Mouse (Mus musculus): Measurements from ENCODE around the gene Rims3. TPM values are rescaled to one million over a fixed set of nuclear protein-coding genes. Genes with fewer than 3 reads are reported as not detected.

The Rims3 gene
- total RNA-seq, 1 experiment from 2014 or later: 1.7 TPM

DNA sequence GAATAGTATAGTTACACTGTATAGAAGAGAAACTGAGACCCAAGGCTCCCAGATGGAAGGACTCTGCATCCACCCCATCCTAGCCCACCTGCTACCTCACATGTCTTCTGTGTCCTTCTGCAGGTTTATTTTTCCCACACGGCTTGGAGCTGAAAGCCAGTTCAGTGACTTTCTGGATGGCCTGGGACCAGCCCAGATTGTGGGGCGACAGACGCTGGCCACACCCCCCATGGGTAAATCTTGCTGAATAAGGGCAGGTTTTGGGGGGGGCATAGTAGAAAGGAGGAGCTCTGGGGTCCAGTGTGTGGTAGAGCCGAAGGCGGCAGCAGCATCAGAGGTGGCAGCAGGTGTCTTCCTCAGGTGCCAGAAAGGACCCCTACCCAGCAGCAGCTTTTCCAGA is 32.2 kb downstream of the Rims3 start:
- ATAC-seq (replicated peaks; ENCODE audit: insufficient number of reproducible peaks, low FRiP score, low TSS enrichment, poor library complexity, severe bottlenecking): no peak

DNA sequence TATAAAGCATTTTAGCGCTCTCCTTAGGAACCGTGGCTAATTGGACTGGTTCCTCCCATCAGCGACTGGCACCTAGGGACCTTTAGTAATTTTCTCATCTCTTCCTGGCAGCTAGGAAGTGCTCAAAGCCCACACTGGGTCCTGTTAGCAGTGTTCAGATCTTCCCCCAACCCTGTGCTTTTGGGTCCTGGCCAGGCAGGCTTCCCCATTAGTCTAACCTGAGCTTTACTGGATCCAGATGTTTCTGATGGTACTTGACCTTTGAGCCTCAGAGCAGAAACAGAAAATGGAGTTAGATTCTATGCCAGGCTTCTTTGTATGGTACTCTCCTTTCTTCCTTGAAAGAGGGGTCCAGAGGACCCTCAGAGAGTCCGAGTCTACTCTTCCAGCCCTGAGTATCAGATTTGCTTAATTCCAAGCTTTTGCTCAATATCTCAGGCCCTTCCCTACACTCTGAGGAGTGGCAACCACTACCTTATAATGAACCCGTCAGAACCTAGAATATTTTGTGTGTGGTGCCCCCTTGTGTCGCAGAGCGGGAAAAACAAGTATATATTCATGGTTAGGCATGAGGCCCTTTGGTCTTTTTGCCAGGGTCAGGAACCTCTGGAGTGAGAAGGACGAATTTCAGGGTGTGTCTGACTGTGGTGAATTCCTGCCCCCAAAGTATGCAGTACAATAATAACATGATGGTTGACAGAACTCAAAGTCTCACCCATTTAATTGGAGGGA is 32.9 kb downstream of the Rims3 start:
- ATAC-seq (replicated peaks; ENCODE audit: insufficient number of reproducible peaks, low FRiP score, low TSS enrichment, poor library complexity, severe bottlenecking): peak; percentile 70

DNA sequence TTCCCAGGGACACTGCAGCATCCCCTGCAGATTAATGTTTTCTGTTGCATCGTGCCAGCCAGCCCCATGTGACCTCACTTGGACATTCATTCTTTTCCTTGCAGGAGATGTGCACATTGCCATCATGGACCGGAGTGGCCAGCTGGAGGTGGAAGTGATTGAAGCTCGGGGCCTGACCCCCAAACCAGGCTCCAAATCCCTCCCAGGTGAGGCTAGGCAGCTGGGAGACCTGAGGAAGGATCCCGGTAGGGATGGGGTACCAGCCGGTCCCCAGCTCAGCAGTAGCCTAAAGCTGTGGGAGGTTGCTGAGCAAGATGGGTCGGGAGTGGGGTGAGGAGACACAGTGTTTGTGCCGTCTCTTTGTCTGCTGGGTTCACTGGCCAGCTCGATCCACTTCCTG is 34.3 kb downstream of the Rims3 start:
- ATAC-seq (replicated peaks; ENCODE audit: insufficient number of reproducible peaks, low FRiP score, low TSS enrichment, poor library complexity, severe bottlenecking): no peak

DNA sequence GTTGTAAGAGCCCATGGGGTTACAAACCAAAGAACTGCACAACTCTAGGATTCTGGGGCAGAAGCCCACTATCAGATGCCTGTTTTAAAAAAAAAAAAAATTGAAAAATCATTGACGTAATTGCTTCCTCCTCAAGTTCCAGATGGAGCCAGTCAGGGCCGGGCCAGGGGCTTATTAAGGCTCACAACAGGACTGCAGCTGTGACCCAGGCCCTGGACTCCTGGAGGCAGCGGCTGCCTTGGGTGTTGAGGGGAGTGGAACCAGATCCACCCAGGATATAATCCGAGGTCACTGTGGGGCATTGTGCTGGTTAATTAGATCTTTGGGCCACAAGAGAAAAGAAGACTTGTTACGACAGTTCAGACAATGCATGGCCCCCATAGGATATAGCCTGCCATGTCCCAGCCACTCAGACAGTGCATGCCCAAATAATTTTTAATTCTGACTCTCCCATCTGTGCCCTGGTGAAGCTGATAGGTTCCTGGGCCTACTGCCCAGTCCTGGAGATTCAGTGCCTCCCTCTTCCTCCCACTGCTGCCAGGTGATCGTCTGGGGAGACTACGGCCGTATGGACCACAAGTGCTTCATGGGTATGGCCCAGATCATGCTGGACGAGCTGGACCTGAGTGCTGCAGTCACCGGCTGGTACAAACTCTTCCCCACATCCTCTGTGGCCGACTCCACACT is 36.3 kb downstream of the Rims3 start:
- ATAC-seq (replicated peaks; ENCODE audit: insufficient number of reproducible peaks, low FRiP score, low TSS enrichment, poor library complexity, severe bottlenecking): no peak

DNA sequence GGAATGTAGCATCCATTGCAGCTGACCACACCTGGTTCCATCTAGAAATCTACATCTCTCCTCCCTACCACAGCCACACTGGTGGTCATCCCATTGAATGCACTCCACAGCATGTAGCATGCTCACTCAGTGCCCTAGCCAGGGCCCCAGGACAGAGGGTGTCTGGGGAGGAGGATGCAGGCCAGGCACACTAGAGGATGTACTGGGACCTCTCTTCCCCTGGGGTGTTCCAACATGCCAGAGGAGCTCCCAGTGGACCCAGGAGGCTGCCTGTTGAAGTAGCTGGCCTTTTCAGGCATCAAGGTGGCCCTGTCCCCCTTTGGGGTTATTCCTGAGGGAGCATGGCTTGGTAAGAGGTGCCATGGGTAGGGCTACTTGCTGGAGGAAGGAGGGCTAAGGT is 37.3 kb downstream of the Rims3 start:
- ATAC-seq (replicated peaks; ENCODE audit: insufficient number of reproducible peaks, low FRiP score, low TSS enrichment, poor library complexity, severe bottlenecking): no peak

DNA sequence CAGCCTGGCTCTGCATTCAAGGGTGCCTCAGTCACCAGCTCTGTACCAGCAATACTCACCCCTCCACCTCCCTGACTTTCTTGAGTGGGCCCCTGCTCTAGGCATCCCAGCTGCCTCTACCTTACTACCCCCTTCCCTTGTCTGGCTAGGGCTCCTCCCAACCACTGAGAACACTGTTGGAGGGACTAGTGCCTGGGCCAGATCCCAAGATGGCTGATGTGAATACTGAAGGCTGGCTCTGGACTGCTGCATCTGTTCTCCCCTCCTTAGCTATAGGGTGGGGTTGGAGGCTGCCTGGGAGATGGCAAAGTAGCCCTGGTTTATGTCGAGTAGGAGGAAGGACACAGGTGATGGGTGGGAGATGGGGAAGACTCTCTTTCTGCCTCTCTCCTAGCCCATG is 37.9 kb downstream of the Rims3 start:
- ATAC-seq (replicated peaks; ENCODE audit: insufficient number of reproducible peaks, low FRiP score, low TSS enrichment, poor library complexity, severe bottlenecking): no peak

DNA sequence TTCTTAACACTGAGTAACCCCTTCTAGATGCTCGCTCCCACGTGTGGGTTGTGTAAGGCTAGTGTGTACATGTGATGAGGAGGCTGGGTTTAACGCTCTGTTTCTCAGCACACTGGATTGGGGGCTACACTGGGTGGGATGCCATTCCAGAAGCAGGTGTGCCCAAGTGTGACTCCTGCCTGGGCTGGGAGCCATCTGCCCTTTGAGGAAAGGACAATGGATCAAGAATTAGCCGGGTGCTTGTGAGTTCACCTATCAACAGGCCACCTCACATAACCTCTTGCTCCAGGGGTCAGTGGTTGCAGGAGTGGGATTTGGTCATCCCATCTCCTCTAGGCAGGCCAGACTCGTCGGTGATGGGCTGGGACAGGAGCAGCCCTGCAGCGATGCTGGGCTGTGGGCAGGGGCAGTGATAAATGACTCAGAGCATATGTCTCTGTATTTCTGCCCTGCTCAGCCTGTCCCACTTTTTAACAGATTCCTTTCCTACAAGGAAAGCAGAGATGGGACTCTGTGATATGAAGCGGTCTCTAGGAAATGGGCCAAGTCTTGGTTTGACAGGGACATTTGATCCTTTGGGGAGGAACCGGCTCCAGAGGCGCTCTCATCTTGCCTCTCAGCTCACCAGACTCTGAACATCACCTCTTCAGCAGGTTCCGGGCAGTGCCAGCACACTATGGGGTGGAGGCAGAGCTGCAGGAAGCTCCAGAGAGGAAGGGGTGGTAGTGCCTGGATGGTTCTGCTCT is 39.2 kb downstream of the Rims3 start:
- no peak for ATAC-seq (replicated peaks; ENCODE audit: insufficient number of reproducible peaks, low FRiP score, low TSS enrichment, poor library complexity, severe bottlenecking)

DNA sequence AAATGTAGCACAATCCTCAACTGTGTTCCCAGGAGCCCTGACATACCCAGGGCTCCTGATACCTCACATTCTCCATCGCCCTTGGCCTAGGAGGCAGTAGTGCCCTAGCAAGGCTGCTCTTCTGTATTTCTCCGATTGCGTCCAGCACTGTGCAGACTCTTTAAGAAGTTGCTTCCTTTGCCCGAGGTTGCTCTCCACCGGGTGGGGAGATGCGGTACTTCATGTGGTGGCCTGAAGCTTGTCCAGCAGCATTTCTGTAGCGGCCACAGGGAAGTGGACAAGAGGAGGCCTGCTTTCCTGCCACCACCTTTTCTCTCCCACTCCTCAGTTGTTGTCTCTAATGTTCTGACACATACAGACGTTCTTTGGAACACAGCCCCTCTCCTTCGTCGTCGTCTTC is 40.0 kb downstream of the Rims3 start:
- no peak for ATAC-seq (replicated peaks; ENCODE audit: insufficient number of reproducible peaks, low FRiP score, low TSS enrichment, poor library complexity, severe bottlenecking)

DNA sequence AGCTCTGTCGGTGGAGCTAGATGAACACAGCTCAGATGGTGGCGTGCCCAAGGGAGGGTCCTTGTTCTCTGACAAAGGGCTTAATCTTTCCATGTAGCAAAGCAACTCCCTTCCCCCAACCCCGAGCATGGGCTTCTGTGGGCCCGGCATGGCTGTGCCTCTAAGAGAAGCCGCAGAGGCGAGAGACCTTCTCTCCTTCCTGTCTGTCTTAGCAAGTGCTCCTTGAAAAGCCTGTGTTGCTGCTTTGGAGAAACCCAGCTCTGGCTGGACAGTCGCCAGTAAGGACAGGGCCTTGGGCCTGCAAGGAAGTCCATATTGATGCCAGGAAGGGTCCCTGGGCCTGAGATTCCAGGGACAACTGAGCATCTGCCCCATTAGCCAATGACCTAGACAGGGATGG is 40.6 kb downstream of the Rims3 start:
- no peak for ATAC-seq (replicated peaks; ENCODE audit: insufficient number of reproducible peaks, low FRiP score, low TSS enrichment, poor library complexity, severe bottlenecking)

DNA sequence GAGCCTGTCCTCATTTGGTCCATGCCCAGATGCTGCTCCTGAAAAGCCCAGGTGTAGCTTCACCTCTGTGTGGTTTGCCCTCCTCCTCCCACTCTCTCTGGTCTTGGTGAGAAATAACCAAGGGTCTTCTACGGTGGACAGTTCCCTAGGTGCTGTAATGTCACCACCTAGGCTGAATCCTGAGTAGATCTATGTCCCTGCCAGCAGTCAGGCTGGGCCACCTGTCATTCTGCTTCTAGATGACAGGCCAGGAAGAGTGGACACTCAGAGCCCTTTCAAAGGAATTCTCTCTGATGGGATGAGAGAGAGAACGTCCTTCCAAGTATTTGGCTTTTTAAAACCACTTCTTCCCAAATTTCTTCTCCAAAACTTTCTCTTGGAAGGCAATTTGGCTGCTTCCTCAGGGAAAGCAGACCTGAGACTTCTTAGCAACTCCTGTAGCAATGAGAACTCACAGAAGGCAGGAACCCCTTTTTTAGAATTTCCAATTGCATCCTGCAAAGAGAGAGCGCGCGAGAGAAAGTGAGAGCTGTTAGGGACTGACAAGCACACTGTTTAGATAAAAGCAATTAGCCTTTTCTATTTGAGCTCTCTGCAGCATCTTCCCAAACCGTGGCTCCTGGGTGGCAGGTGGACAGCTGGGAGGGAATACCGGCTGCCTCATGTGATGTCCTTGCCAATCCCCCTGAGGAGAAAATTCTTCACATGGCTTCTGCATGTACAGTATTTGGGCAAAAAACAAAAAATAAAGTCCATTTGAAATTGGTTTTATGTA is 41.4 kb downstream of the Rims3 start:
- ATAC-seq (replicated peaks; ENCODE audit: insufficient number of reproducible peaks, low FRiP score, low TSS enrichment, poor library complexity, severe bottlenecking): no peak

DNA sequence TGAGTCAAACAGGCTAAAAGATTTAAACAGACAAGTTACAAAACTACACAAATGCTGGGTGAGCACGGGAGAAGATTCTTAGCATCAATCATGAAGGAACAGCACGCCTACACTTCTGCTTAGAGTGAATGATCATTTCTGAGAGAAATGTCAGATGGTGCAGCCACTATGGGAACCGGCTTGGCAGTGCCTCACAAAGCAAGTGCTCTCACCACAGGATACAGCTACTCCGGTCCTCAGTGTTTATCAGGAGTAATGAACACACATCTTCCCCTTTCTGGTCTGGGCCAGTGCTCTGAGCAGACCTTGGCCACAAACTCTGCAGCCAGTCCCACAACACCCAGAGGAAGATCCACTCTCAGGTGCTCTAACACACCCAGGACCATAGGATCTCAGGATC is 49.9 kb downstream of the Rims3 start:
- no peak for ATAC-seq (replicated peaks; ENCODE audit: insufficient number of reproducible peaks, low FRiP score, low TSS enrichment, poor library complexity, severe bottlenecking)

DNA sequence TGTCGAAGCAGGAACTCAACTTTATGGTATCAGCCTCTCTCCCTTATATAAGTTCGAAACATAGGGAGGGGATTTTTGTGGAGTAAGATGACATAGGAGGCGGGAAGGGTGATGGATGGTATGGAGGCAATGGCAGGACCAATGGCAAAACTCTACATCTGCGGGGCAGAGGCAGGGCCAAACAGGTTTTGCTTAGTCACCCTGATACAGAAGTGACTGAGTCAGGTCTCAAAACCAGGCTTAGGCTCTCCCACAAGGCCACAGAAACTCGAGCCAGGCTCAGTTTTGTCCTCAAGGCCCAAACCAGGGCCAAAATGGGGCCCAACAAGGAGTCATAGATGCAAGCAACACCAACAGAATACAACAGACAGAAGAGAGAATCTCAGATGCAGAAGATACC is 51.0 kb downstream of the Rims3 start:
- ATAC-seq (replicated peaks; ENCODE audit: insufficient number of reproducible peaks, low FRiP score, low TSS enrichment, poor library complexity, severe bottlenecking): no peak

DNA sequence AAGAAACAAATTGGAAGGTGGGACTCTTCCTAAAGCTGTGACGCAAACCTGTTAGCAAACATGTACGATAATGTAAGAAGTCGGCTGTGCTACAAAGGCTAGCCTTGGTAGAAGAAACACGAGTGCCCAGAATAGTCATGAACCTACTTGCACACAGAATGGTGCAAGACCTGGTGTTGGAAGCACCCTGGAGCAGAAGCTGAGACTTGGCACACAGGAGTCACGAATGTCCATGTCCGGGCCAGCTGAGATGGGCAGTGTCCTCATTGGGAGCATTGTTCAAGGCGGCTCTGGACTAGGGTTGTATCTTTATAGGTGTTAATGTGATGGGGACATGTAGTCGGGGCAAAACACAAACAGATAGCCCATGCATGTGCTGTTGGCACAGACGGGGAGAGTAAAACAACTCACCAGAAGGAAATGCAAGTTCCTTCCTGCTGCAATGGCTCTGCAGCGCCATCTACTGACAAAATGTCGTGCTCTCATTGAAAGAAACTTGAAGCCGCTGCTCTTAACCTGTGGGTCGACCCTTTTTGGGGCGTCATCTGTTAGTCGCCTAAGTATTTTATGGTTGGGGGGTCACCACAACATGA is 55.0 kb downstream of the Rims3 start:
- ATAC-seq (replicated peaks; ENCODE audit: insufficient number of reproducible peaks, low FRiP score, low TSS enrichment, poor library complexity, severe bottlenecking): peak; percentile 77

DNA sequence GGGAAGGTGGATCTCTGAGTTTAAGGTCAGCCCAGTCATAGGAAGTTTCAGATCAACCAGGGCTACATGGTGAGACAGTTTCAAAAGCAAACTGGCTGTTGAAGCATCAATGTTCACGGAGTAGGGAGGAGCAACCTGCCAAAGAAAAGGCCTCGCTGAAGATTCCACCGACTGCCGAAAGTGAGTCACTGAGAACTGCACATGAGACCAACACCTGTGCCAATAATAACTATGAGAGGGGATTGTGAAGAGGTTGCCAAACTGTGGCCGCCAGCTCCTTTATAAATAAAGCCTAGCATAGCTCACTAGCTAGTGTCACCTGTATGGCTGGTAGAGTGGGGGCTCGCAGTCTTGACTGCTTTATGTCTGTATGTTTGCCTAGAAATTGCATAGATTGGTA is 56.5 kb downstream of the Rims3 start:
- ATAC-seq (replicated peaks; ENCODE audit: insufficient number of reproducible peaks, low FRiP score, low TSS enrichment, poor library complexity, severe bottlenecking): no peak

DNA sequence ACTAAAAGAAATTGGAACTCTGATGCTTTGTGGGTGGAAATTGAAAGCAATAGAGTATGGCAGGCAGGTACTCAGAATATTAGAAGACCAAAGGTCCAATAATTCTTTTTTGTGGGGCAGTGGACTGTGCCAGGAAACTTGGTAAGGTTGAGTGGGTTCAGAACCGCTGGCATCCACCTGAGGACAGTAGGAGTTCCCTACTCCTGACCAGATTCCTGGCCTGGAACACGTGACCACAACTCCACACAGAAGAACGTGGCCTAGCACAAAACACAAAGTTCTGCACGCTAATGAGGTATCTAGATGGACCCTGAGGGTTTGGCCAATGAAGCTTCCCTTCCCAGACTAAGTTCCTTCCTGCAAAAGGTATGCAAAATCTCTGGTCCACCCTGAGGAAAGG is 58.2 kb downstream of the Rims3 start:
- ATAC-seq (replicated peaks; ENCODE audit: insufficient number of reproducible peaks, low FRiP score, low TSS enrichment, poor library complexity, severe bottlenecking): no peak

DNA sequence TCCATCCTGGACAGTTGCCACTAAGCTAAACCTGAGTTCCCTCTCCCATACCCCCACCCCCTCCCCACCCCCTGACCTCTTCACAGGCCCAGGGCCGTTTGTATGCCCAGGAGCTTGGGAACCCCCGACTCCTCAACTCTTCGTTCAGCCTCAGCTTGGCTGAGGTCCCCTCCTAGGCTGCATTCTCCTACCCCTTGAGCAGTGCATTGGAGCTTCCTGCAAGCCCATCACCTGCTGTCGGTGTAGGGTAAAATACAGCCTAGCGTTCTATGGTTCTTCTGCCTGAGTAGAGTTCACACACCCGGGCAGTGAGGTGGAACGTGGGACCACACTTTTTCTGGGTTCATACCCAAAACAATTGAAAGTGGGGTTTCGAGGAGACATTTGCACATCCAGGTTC is 58.8 kb downstream of the Rims3 start:
- no peak for ATAC-seq (replicated peaks; ENCODE audit: insufficient number of reproducible peaks, low FRiP score, low TSS enrichment, poor library complexity, severe bottlenecking)

DNA sequence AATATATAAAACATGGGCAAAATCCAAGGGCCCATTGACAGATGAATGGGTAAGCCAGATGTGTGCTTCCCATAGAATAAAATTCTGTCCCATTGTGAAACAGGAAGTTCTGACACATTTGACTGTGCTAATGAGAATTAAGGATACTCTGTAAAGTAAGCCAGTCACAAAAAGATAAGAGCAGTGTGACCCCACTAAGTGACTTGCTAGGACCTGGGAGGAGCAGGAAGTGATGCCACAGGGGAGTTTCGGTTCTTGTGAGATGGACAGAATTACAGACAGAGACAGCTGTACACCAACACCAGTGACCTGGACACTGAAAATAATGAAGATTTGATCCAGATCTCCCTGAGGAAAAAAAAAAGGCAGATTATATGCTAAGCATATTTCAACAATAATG is 59.2 kb downstream of the Rims3 start:
- no peak for ATAC-seq (replicated peaks; ENCODE audit: insufficient number of reproducible peaks, low FRiP score, low TSS enrichment, poor library complexity, severe bottlenecking)

DNA sequence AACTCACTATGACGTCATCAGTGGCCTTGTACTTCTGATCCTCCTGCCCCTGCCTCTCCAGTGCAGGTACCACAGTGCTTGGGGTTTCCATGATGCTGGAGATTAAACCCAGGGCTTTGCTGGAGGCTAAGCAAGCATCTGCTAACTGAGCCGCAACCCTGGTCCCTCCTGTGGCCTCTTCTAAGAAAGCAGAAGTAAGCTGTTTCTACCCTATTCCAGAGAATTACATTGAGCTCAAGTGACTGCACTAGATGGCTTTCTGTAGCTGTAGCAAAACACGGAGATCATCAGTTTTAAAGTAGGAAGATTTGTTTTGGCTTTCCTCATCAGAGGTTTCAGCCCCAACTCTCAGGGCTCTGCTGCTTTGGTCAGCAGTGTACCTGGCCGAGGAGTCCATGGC is 59.9 kb downstream of the Rims3 start:
- ATAC-seq (replicated peaks; ENCODE audit: insufficient number of reproducible peaks, low FRiP score, low TSS enrichment, poor library complexity, severe bottlenecking): no peak

DNA sequence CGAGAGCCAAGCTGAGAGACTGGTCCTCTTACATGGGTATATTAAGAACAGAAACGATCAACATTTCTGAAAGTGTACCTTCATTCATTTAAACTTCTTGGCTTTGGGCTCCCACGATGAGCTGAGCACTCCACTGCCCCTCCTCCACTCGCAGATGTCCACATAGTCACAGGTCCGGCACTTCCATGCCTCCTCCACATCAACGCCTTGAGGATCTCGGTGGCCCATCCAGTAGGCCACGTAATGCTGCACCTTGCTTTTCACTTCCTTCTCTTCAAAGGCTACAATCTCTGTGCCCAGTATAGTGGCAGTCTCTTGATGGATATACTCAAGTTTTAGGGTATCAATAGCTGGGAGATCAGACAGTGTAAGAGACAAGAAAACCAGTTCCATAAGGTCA is 66.8 kb downstream of the Rims3 start:
- no peak for ATAC-seq (replicated peaks; ENCODE audit: insufficient number of reproducible peaks, low FRiP score, low TSS enrichment, poor library complexity, severe bottlenecking)
